Mouse (Mus musculus): ENCODE measurements at regions not wholly inside any gene's neighbourhood (a gene's known extent, or its start where the extent isn't known, plus 50 kb on each side); places are given as distances from the start of the nearest gene placed in this dataset.

- peak; percentile 72 for ATAC-seq
These were observed 57.0 kb upstream of the Siglech start for GRCm38 (mm10) chr7:55710872-55711558.

Measured in activated CD4-positive, CD25-positive, alpha-beta regulatory T cell, adult 4 months (primary cell).